Mouse (Mus musculus): ENCODE results near the gene Gcsh. TPM values are rescaled to one million over a fixed set of nuclear protein-coding genes. Genes with fewer than 3 reads are reported as not detected.
A peak's percentile ranks its signal among the peaks of the same experiment; 100 is the strongest.

The Gcsh gene
- polyA plus RNA-seq, 2 experiments = 38.8 to 81.3 TPM

- DNase-seq (ENCODE audit: low read depth in 3 of 3, low spot score in 3 of 3) (no peak), ATAC-seq (ENCODE audit: insufficient read depth) (no peak)
- H3K4me1 ChIP-seq (replicated peaks; ENCODE audit: control insufficient read depth in 2 of 2, insufficient read depth in 2 of 2, low read length in 1 of 2) = peaks cover 3 to 9% of the 10 kb centered on the region in 2 experiments; a peak in 2 of 4 replicates
- H3K4me2 ChIP-seq (ENCODE audit: low read depth) = peak overlapping the region; percentile 79
- no peaks in the 10 kb centered on the region for H3K36me3 ChIP-seq (replicated peaks; ENCODE audit: control insufficient read depth, insufficient read depth, low read depth)
- TF ChIP-seq CTCF (IDR thresholded peaks at IDR 0.05; ENCODE audit: low read depth) (no peak), EP300 (IDR thresholded peaks at IDR 0.05; ENCODE audit: low read depth) (no peak)
- peak overlapping the region; percentile 38 for H3K9ac ChIP-seq (replicated peaks)
- no peak overlapping the region for H3K27ac ChIP-seq
- no peaks in the 10 kb centered on the region for H3K27me3 ChIP-seq (ENCODE audit: control insufficient read depth, insufficient read depth, low read length)
- peak overlapping the region; percentile 58 to 77 for H3K4me3 ChIP-seq (ENCODE audit: insufficient read depth in 1 of 2, low read depth in 2 of 2, low read length in 2 of 2)
- no peaks in the 10 kb centered on the region for H3K9me3 ChIP-seq (ENCODE audit: control insufficient read depth, low read length)
- WGBS (ENCODE audit: insufficient replicate concordance) = 12% methylated on average over 23 of the region's 23 CpGs
Measured at GRCm38 (mm10) chr8:116992176-116992971, 963 bp downstream of the Gcsh start.

- no peaks in the 10 kb centered on the region for H3K27me3 ChIP-seq (ENCODE audit: control insufficient read depth, insufficient read depth, low read length)
- no peak for ATAC-seq (ENCODE audit: insufficient read depth)
- DNase-seq (ENCODE audit: low read depth in 3 of 3, low spot score in 3 of 3) = no peak
- WGBS (ENCODE audit: insufficient replicate concordance) = 75% methylated on average over 8 of the region's 8 CpGs
- H3K9me3 ChIP-seq (ENCODE audit: control insufficient read depth, low read length) = no peaks in the 10 kb centered on the region
- no peak overlapping the region for H3K9ac ChIP-seq (replicated peaks)
- H3K4me2 ChIP-seq (ENCODE audit: low read depth) = peak overlapping the region; percentile 79
- TF ChIP-seq CTCF (IDR thresholded peaks at IDR 0.05; ENCODE audit: low read depth) (no peak), EP300 (IDR thresholded peaks at IDR 0.05; ENCODE audit: low read depth) (no peak)
- H3K4me1 ChIP-seq (replicated peaks; ENCODE audit: control insufficient read depth in 2 of 2, insufficient read depth in 2 of 2, low read length in 1 of 2) = peaks cover 3 to 9% of the 10 kb centered on the region in 2 experiments; a peak in 2 of 4 replicates
- no peak overlapping the region for H3K4me3 ChIP-seq (ENCODE audit: insufficient read depth in 1 of 2, low read depth in 2 of 2, low read length in 2 of 2)
- H3K36me3 ChIP-seq (replicated peaks; ENCODE audit: control insufficient read depth, insufficient read depth, low read depth) = peaks cover 3% of the 10 kb centered on the region
- H3K27ac ChIP-seq = no peak overlapping the region
Measured at GRCm38 (mm10) chr8:116991241-116991640, 2.1 kb downstream of the Gcsh start.

GRCm38 (mm10) chr8:116989842-116990241, 3.5 kb downstream of the Gcsh start:
- no peak for ATAC-seq (ENCODE audit: insufficient read depth)
- Histone ChIP-seq H3K9me3 (ENCODE audit: control insufficient read depth, low read length) (no peaks in the 10 kb centered on the region), H3K4me1 (replicated peaks; ENCODE audit: control insufficient read depth in 2 of 2, insufficient read depth in 2 of 2, low read length in 1 of 2) (peaks cover 3 to 9% of the 10 kb centered on the region in 2 experiments; a peak in 2 of 4 replicates), H3K4me3 (ENCODE audit: insufficient read depth in 1 of 2, low read depth in 2 of 2, low read length in 2 of 2) (no peak overlapping the region), H3K9ac (replicated peaks) (no peak overlapping the region), H3K27me3 (ENCODE audit: control insufficient read depth, insufficient read depth, low read length) (no peaks in the 10 kb centered on the region), H3K36me3 (replicated peaks; ENCODE audit: control insufficient read depth, insufficient read depth, low read depth) (peaks cover 3% of the 10 kb centered on the region), H3K4me2 (ENCODE audit: low read depth) (no peak overlapping the region), H3K27ac (no peak overlapping the region)
- peak; percentile 23; the same call in 1 of the 2 replicates for TF ChIP-seq CTCF (IDR thresholded peaks at IDR 0.05; ENCODE audit: low read depth)
- no peak for TF ChIP-seq EP300 (IDR thresholded peaks at IDR 0.05; ENCODE audit: low read depth)
- no peak for DNase-seq (ENCODE audit: low read depth in 3 of 3, low spot score in 3 of 3)
- WGBS (ENCODE audit: insufficient replicate concordance) = 84% methylated on average over 3 of the region's 3 CpGs

DNA sequence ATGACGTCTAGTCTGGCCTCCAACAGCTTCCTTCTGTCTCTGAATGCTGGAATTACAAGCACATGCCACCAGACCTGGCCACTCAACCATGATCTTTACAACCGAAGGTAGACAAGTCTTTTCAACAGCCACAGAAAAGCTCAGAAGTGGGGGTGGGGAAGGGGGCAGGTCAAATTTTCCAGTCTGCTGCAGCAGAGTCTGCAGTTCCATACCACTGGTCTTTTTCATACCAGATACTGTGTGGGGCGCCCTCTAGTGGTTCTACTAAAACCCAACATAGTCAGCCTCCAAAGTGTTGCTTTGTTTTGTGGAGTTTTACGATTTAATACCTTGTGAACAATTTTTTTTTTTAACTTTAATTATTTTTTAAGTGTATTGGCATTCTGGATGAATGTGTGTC, 13.2 kb downstream of the Gcsh start:
- peak; percentile 80 for TF ChIP-seq CTCF (IDR thresholded peaks at IDR 0.05; ENCODE audit: low read depth)
- 0 out of 2 replicates have a peak, but pooled peaks have one; percentile 8 for TF ChIP-seq EP300 (IDR thresholded peaks at IDR 0.05; ENCODE audit: low read depth)
- Histone ChIP-seq H3K27me3 (ENCODE audit: control insufficient read depth, insufficient read depth, low read length) (no peaks in the 10 kb centered on the region), H3K9me3 (ENCODE audit: control insufficient read depth, low read length) (no peaks in the 10 kb centered on the region), H3K4me1 (replicated peaks; ENCODE audit: control insufficient read depth in 2 of 2, insufficient read depth in 2 of 2, low read length in 1 of 2) (peaks cover 8 to 16% of the 10 kb centered on the region in 2 experiments), H3K9ac (replicated peaks) (no peak overlapping the region), H3K4me3 (ENCODE audit: insufficient read depth in 1 of 2, low read depth in 2 of 2, low read length in 2 of 2) (no peak overlapping the region), H3K36me3 (replicated peaks; ENCODE audit: control insufficient read depth, insufficient read depth, low read depth) (0 out of 2 replicates have a peak, but pooled peaks cover 3% of the 10 kb centered on the region), H3K27ac (no peak overlapping the region), H3K4me2 (ENCODE audit: low read depth) (no peak overlapping the region; the same call in 1 of the 2 replicates)
- peak; percentile 52 to 61 (median 57) for DNase-seq (ENCODE audit: low read depth in 3 of 3, low spot score in 3 of 3)
- 19% methylated on average over 4 of the region's 4 CpGs for WGBS (ENCODE audit: insufficient replicate concordance)
- ATAC-seq (ENCODE audit: insufficient read depth) = no peak

DNA sequence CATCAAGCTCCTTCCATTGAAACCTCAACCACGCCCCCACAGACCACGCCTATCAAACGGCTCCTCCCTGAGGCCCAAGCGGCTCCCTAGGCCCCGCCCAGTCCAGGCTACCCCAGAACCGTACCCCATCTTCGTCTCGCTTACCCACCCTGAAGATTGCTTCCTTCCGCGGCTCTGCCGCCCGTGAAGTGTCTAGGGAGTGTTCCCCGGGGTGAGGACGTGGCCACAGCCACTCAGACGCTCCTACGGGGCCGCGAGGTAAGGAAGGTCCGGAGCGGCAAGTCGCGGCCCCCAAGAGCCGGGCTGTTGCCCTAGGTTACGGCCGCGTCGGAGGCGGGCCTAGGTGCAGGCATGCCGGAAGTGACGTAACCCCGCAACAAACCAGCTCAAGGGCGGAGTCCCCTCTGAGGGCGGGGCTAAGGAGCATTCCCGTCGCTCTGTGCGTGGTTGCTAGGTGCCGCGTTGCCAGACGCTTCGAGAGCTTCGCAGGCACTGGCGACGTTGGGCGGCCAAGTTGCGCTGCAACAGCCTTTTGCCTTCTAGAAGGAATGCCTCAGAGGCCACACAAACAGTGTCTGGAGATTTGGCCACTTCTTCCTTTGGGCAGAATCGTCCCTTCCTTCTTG, 14.6 kb downstream of the Gcsh start, which contains the start of gene 1700030J22Rik:
TSS of gene 1700030J22Rik (minus strand) at position 329 of the 626 bp plus-strand sequence.
- Histone ChIP-seq H3K27ac (no peak within 1 kb of the TSS), H3K9ac (replicated peaks) (peak within 1 kb of the TSS; percentile 55), H3K4me3 (ENCODE audit: insufficient read depth in 1 of 2, low read depth in 2 of 2, low read length in 2 of 2) (peak within 1 kb of the TSS; percentile 83 to 90), H3K9me3 (ENCODE audit: control insufficient read depth, low read length) (no peaks in the 10 kb centered on the region), H3K27me3 (ENCODE audit: control insufficient read depth, insufficient read depth, low read length) (no peaks in the 10 kb centered on the region), H3K36me3 (replicated peaks; ENCODE audit: control insufficient read depth, insufficient read depth, low read depth) (no peaks in the 10 kb centered on the region), H3K4me1 (replicated peaks; ENCODE audit: control insufficient read depth in 2 of 2, insufficient read depth in 2 of 2, low read length in 1 of 2) (peaks cover 8 to 16% of the 10 kb centered on the region in 2 experiments), H3K4me2 (ENCODE audit: low read depth) (peak within 1 kb of the TSS; percentile 92)
- peak; percentile 96 for ATAC-seq (ENCODE audit: insufficient read depth)
- peak; percentile 97 to 98 (median 97) for DNase-seq (ENCODE audit: low read depth in 3 of 3, low spot score in 3 of 3)
- TF ChIP-seq CTCF (IDR thresholded peaks at IDR 0.05; ENCODE audit: low read depth) (peak; percentile 49; the same call in 1 of the 2 replicates), EP300 (IDR thresholded peaks at IDR 0.05; ENCODE audit: low read depth) (no peak)
- WGBS (ENCODE audit: insufficient replicate concordance) = under 1% methylated on average over 46 of the region's 46 CpGs
